19 mouse cellular contexts compared by ENCODE assay signal in genomic region chr14:45548118-45548517, GRCm38 (mm10). TPM values are rescaled to one million over a fixed set of nuclear protein-coding genes. Genes with fewer than 3 reads are reported as not detected.
DNase-seq lines count a peak whose midpoint lies in the region; ATAC-seq and TF ChIP-seq lines count a peak whose summit lies in the region.
"Had no signal": no experiment of that assay in that cellular context is flagged by ENCODE, and none has a peak within 500 bp of the region (broad histone marks: within the 10 kb centered on the region; RNA-seq: fewer than 3 reads in every experiment).

No protein-coding gene starts in this region.

- no peak overlapping the region for H3K4me3 ChIP-seq in gastrocnemius, adult 2 months
- no peak overlapping the region for H3K4me3 ChIP-seq in liver, adult 2 months (ENCODE audit: insufficient read depth, low read depth, low read length)
- no peak overlapping the region for H3K4me3 ChIP-seq in liver, embryonic 11.5 days (ENCODE audit: low read depth, low read length)
- no peak overlapping the region for H3K4me3 ChIP-seq in MEL (ENCODE audit: control insufficient read depth in 1 of 2, insufficient read depth in 1 of 2, low read depth in 2 of 2, low read length in 2 of 2)
- H3K4me3 ChIP-seq: embryonic facial prominence, embryonic 10.5 days; heart, embryonic 13.5 days; hindbrain, embryonic 12.5 days had no signal

- peaks cover 5% of the 10 kb centered on the region for H3K4me1 ChIP-seq in liver, adult 2 months (ENCODE audit: control insufficient read depth, insufficient read depth, low read length)
- no peaks in the 10 kb centered on the region for H3K4me1 ChIP-seq in liver, embryonic 11.5 days (replicated peaks; ENCODE audit: control insufficient read depth, insufficient read depth, low read length)
- no peaks in the 10 kb centered on the region for H3K4me1 ChIP-seq in MEL (ENCODE audit: control insufficient read depth in 1 of 2, insufficient read depth in 2 of 2, low read length in 2 of 2)
- H3K4me1 ChIP-seq: hindbrain, embryonic 12.5 days had no signal

- H3K36me3 ChIP-seq in liver, adult 2 months (ENCODE audit: control insufficient read depth, insufficient read depth, low read length) = no peaks in the 10 kb centered on the region
- H3K36me3 ChIP-seq in liver, embryonic 11.5 days (ENCODE audit: control insufficient read depth, insufficient read depth, low read length) = no peaks in the 10 kb centered on the region
- no peaks in the 10 kb centered on the region for H3K36me3 ChIP-seq in MEL (ENCODE audit: control insufficient read depth in 1 of 2, insufficient read depth in 2 of 2, low read length in 2 of 2)
- H3K36me3 ChIP-seq: embryonic facial prominence, embryonic 10.5 days; heart, embryonic 13.5 days; hindbrain, embryonic 12.5 days had no signal

- H3K9me3 ChIP-seq in liver, embryonic 11.5 days (ENCODE audit: control insufficient read depth, low read length) = no peaks in the 10 kb centered on the region
- no peaks in the 10 kb centered on the region for H3K9me3 ChIP-seq in MEL (replicated peaks; ENCODE audit: insufficient read depth, low read length)
- H3K9me3 ChIP-seq: embryonic facial prominence, embryonic 10.5 days; heart, embryonic 13.5 days; hindbrain, embryonic 12.5 days had no signal

- H3K27me3 ChIP-seq in liver, adult 2 months (ENCODE audit: control insufficient read depth, insufficient read depth, low read length) = no peaks in the 10 kb centered on the region
- H3K27me3 ChIP-seq in liver, embryonic 11.5 days (replicated peaks; ENCODE audit: control insufficient read depth, insufficient read depth, low read length) = no peaks in the 10 kb centered on the region
- H3K27me3 ChIP-seq in MEL (ENCODE audit: control insufficient read depth in 1 of 2, insufficient read depth in 2 of 2, low read length in 2 of 2) = 0 out of 4 replicates have a peak, but pooled peaks cover 0 to 1% of the 10 kb centered on the region in 2 experiments
- H3K27me3 ChIP-seq: heart, embryonic 13.5 days; hindbrain, embryonic 12.5 days had no signal

- no peak for ATAC-seq in liver, embryonic 11.5 days (replicated peaks; ENCODE audit: low FRiP score)
- ATAC-seq: intestine, embryonic 16.5 days had no signal

- no peaks in the 10 kb centered on the region for H3K79me2 ChIP-seq in liver, adult 2 months (ENCODE audit: control insufficient read depth, insufficient read depth, low read length)
- H3K79me2 ChIP-seq in MEL (ENCODE audit: control insufficient read depth, insufficient read depth, low read length, poor library complexity) = no peaks in the 10 kb centered on the region

- H3K4me2 ChIP-seq in liver, embryonic 11.5 days = no peak overlapping the region
- H3K4me2 ChIP-seq: heart, embryonic 13.5 days; hindbrain, embryonic 12.5 days had no signal

- no peak overlapping the region for H3K27ac ChIP-seq in gastrocnemius, adult 2 months
- H3K27ac ChIP-seq in liver, adult 2 months (replicated peaks; ENCODE audit: insufficient read depth, low read depth, low read length) = no peak overlapping the region
- no peak overlapping the region for H3K27ac ChIP-seq in liver, embryonic 11.5 days (ENCODE audit: low read depth, low read length)
- H3K27ac ChIP-seq in MEL (ENCODE audit: control insufficient read depth, low read depth, low read length) = no peak overlapping the region
- H3K27ac ChIP-seq: embryonic facial prominence, embryonic 10.5 days; heart, embryonic 13.5 days; hindbrain, embryonic 12.5 days had no signal

- no peak overlapping the region for H3K9ac ChIP-seq in liver, adult 2 months (ENCODE audit: low read depth, low read length)
- H3K9ac ChIP-seq in liver, embryonic 11.5 days (ENCODE audit: low read depth, low read length) = no peak overlapping the region
- no peak overlapping the region for H3K9ac ChIP-seq in MEL (ENCODE audit: control insufficient read depth, low read depth, low read length, poor library complexity, severe bottlenecking)
- H3K9ac ChIP-seq: heart, embryonic 13.5 days; hindbrain, embryonic 12.5 days had no signal

- peak; percentile 14; the same call in 1 of the 2 replicates for TF ChIP-seq CTCF in gastrocnemius, adult 2 months (IDR thresholded peaks at IDR 0.05)
- peak; percentile 57 for TF ChIP-seq CTCF in liver, adult 2 months (IDR thresholded peaks at IDR 0.05; ENCODE audit: low read depth, low read length)
- peak; percentile 18 to 57 (median 23); a peak in 3 of 6 replicates for TF ChIP-seq CTCF in MEL (IDR thresholded peaks at IDR 0.05 in 2 of 3, conservative IDR thresholded peaks at IDR 0.05 in 1 of 3; ENCODE audit: control insufficient read depth in 1 of 3, insufficient read depth in 1 of 3, low read depth in 2 of 3, low read length in 3 of 3, poor library complexity in 1 of 3, severe bottlenecking in 1 of 3)

- intact Hi-C loops in gastrocnemius, adult 2 months (cut with DNase I) = no loop called here

- no peak for TF ChIP-seq EP300 in MEL (IDR thresholded peaks at IDR 0.05; ENCODE audit: low read depth in 1 of 2, low read length in 2 of 2)

- no peak for TF ChIP-seq POLR2A in liver, adult 2 months (IDR thresholded peaks at IDR 0.05; ENCODE audit: extremely low read depth, insufficient read depth, low read length)
- no peak for TF ChIP-seq POLR2A in MEL (IDR thresholded peaks at IDR 0.05; ENCODE audit: control insufficient read depth in 1 of 2, insufficient read depth in 1 of 2, low read depth in 1 of 2, low read length in 2 of 2, poor library complexity in 1 of 2)

- no peak for TF ChIP-seq RAD21 in MEL (IDR thresholded peaks at IDR 0.05; ENCODE audit: low read depth, low read length)

- WGBS in liver, adult 2 months = 85% methylated on average over 3 of the region's 3 CpGs
- WGBS in liver, embryonic 11.5 days = 69% methylated on average over 3 of the region's 3 CpGs

- no peak for DNase-seq in gastrocnemius, adult 2 months
- DNase-seq in gastrocnemius, adult 18-20 months (ENCODE audit: low spot score) = no peak
- peak; percentile 37 for DNase-seq in liver, adult 2 months (ENCODE audit: extremely low read depth, low read depth, low spot score)
- DNase-seq in liver, embryonic 11.5 days (ENCODE audit: low spot score) = no peak
- DNase-seq in 416B (ENCODE audit: low read depth) (peak; percentile 10), MEL (ENCODE audit: low read depth, low spot score) (no peak)
- DNase-seq in urinary bladder, postnatal 14 days (ENCODE audit: low spot score) = no peak
- DNase-seq in spleen, postnatal 4 days (ENCODE audit: low spot score in 2 of 2) = no peak
- DNase-seq: B cell, adult 2 months; cerebellum, postnatal 25 days; kidney, postnatal 36 days; layer of hippocampus, postnatal 36 days; thymus, postnatal 14 days had no signal

TF ChIP-seq in MEL, 35 proteins besides CTCF, POLR2A, EP300 and RAD21:
- TF ChIP-seq ELF1 (IDR thresholded peaks at IDR 0.05; ENCODE audit: low read depth, low read length) (no peak), JUND (IDR thresholded peaks at IDR 0.05; ENCODE audit: low read depth, low read length) (no peak), MEF2A (IDR thresholded peaks at IDR 0.05; ENCODE audit: extremely low read depth, insufficient replicate concordance, low read depth, low read length, poor library complexity, severe bottlenecking) (no peak), BHLHE40 (IDR thresholded peaks at IDR 0.05; ENCODE audit: borderline replicate concordance, low read depth, low read length) (no peak), MXI1 (IDR thresholded peaks at IDR 0.05; ENCODE audit: low read depth, low read length) (no peak), TAL1 (IDR thresholded peaks at IDR 0.05; ENCODE audit: low read length) (no peak), NELFE (IDR thresholded peaks at IDR 0.05; ENCODE audit: low read depth, low read length) (no peak), GATA1 (IDR thresholded peaks at IDR 0.05; ENCODE audit: low read depth, low read length) (no peak), MAX (IDR thresholded peaks at IDR 0.05; ENCODE audit: low read length) (no peak), USF2 (IDR thresholded peaks at IDR 0.05; ENCODE audit: borderline replicate concordance in 1 of 2, insufficient read depth in 1 of 2, low read depth in 1 of 2, low read length in 2 of 2) (no peak), RCOR1 (IDR thresholded peaks at IDR 0.05; ENCODE audit: low read depth, low read length) (no peak), MAFK (IDR thresholded peaks at IDR 0.05; ENCODE audit: borderline replicate concordance, low read depth, low read length) (no peak), GABPA (IDR thresholded peaks at IDR 0.05; ENCODE audit: low read depth, low read length) (no peak), SMC3 (IDR thresholded peaks at IDR 0.05; ENCODE audit: low read depth, low read length) (no peak), POLR2AphosphoS2 (IDR thresholded peaks at IDR 0.05; ENCODE audit: low read length) (no peak), NRF1 (IDR thresholded peaks at IDR 0.05; ENCODE audit: insufficient read depth, low read depth, low read length, poor library complexity, severe bottlenecking) (no peak)

RNA-seq across cellular contexts. Expression of gene Fermt2, which starts 18.2 kb away (rescaled TPM):
- 100 to 1,000 TPM; 214 to 243 TPM for total RNA-seq in gastrocnemius, adult 2 months (2021)
- total RNA-seq in gastrocnemius, adult 18-20 months (2021) = 100 to 1,000 TPM; 222 to 227 TPM
- total RNA-seq in liver, adult 2 months (2014; rRNA removed) = 95.1 and 104 TPM in 2 replicates
- 37.4 and 49.7 TPM in 2 replicates for polyA plus RNA-seq in liver, adult 2 months (2012; rRNA removed)
- polyA plus RNA-seq in liver, embryonic 11.5 days (2014; fragmentation: Nextera tagmentation; extraction: Ambion mirVana) = 57.6 and 61.9 TPM in 2 replicates
- total RNA-seq in MEL (2012; rRNA removed) = not detected in 2 replicates
- not detected for polyA plus RNA-seq in MEL (2012; ENCODE audit: insufficient read depth in 1 of 2, insufficient read length in 2 of 2, low read depth in 1 of 2, low replicate concordance in 2 of 2, missing spikeins in 1 of 2)
- total RNA-seq: megakaryocyte-erythroid progenitor cell, adult 5-6 weeks; monocyte, adult 5-6 weeks had no signal

Comparison
In these comparisons a context has a peak if more than half of its experiments do, and no peak if none do; other contexts are left out.
1. DNase-seq: peak in liver, adult 2 months (single experiment) and 416B (single experiment); none in gastrocnemius, adult 2 months (single experiment), gastrocnemius, adult 18-20 months (single experiment), liver, embryonic 11.5 days (single experiment), MEL (single experiment), urinary bladder, postnatal 14 days (single experiment) and spleen, postnatal 4 days (0 of 2).
2. RNA of gene Fermt2, which starts 18.2 kb away (total RNA-seq): 214 to 243 TPM in gastrocnemius, adult 2 months, 222 to 227 TPM in gastrocnemius, adult 18-20 months and 95.1 to 104 TPM in liver, adult 2 months; not detected in MEL; every median in the first group is over 10 times any median in the second.
3. Peak in every context shown above with its lines, with median percentiles within 50 percentile points of each other: CTCF ChIP-seq.